Mouse (Mus musculus) ES-Bruce4 (cell line): ENCODE measurements around the gene Map4.

Experiments used
- CTCF ChIP-seq: IDR thresholded peaks from one replicate; pipeline ENCODE4 v1.8.1; 2011; ENCODE audit warnings: low read depth, low read length
- EP300 ChIP-seq: IDR thresholded peaks from 2 replicates; pipeline ENCODE4 v1.6.1; 2011; ENCODE audit warnings: low read depth, low read length; ENCODE audit not compliant: insufficient read depth

DNA sequence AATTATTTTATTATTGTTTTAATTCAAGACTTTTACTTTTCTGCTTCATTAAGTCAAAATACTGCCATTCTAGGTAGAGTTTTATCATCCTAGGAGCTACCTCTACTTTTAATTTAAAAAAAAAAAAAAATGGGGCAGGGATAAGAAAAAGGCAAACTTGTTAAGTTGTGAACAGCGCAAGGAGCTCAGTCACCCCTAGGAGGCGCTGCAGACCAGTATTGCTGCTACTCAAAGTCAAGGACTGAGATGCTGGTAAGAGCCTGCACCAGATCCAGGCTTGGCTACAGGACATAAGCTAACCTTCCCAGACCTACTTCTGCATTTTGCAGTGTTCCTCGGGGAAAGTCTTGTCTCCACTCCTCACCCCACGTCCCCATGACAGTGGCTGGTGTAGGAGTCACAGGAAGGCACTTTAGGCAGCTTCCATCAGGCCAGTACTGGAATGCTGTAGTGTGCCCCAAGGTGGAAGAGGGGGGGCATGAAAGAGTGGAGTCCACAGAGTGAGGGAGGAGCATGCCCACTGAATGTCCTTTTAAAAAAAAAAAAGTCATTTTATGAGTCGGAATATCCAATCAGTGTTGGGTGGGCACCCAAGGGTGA, 38.5 kb upstream of the Map4 start:
- TF ChIP-seq EP300 (no peak), CTCF (peak; percentile 84)
